Mouse (Mus musculus) stomach, embryonic 14.5 days (tissue): ENCODE results near the gene Gm13287. TPM values are rescaled to one million over a fixed set of nuclear protein-coding genes. Genes with fewer than 3 reads are reported as not detected.
"Not testable (repeated sequence)": the region's sequence is repeated elsewhere in the genome, so short reads cannot be mapped to it uniquely, and the experiment has no call there.

Experiments used
- ATAC-seq: fragments of 200-750 bp; cut with Nextera tagmentation; 2 replicates; pipeline ENCODE4 v1.8.0; 2017; ENCODE audit warnings: low read depth, moderate TSS enrichment; ENCODE audit not compliant: insufficient number of reproducible peaks, insufficient read depth, low FRiP score
- H3K27ac ChIP-seq: fragments of 300-500 bp; sonication (generic); 2 replicates; pipeline ENCODE4 v1.5.1; 2014; ENCODE audit warnings: mild to moderate bottlenecking, low read length, moderate library complexity, mixed read lengths
- H3K27me3 ChIP-seq: fragments of 300-500 bp; sonication (generic); 2 replicates; pipeline ENCODE4 v1.6.1; 2014; ENCODE audit warnings: low read length, control low read depth, mixed read lengths; ENCODE audit not compliant: control insufficient read depth, insufficient read depth
- H3K36me3 ChIP-seq: fragments of 300-500 bp; sonication (generic); 2 replicates; pipeline ENCODE4 v1.6.1; 2014; ENCODE audit warnings: mild to moderate bottlenecking, control low read depth, low read length, moderate library complexity, mixed read lengths; ENCODE audit not compliant: control insufficient read depth, insufficient read depth
- H3K4me1 ChIP-seq: fragments of 300-500 bp; sonication (generic); 2 replicates; pipeline ENCODE4 v1.6.1; 2014; ENCODE audit warnings: low read length, control low read depth, mixed read lengths; ENCODE audit not compliant: control insufficient read depth, insufficient read depth
- H3K4me2 ChIP-seq: fragments of 300-500 bp; sonication (generic); replicated peaks from 2 replicates; pipeline ENCODE4 v1.6.1; 2014; ENCODE audit warnings: low read depth, low read length, control low read depth
- H3K4me3 ChIP-seq: fragments of 300-500 bp; sonication (generic); 2 replicates; pipeline ENCODE4 v1.5.1; 2014; ENCODE audit warnings: low read depth, low read length, control low read depth
- H3K9ac ChIP-seq: fragments of 300-500 bp; sonication (generic); replicated peaks from 2 replicates; pipeline ENCODE4 v1.6.1; 2014; ENCODE audit warnings: low read depth, mild to moderate bottlenecking, control low read depth, low read length, moderate library complexity, mixed read lengths
- H3K9me3 ChIP-seq: fragments of 300-500 bp; sonication (generic); 2 replicates; pipeline ENCODE4 v1.6.1; 2016; ENCODE audit warnings: low read depth, low read length, control low read depth; ENCODE audit not compliant: control insufficient read depth
- WGBS: fragments of 180-500 bp; shearing (Covaris S2); extraction: QIAGEN DNeasy Blood & Tissue Kit; methylation state at CpG from one replicate; pipeline ENCODE4 v1.1.7; 2014; 5-methylcytosine and 5-hydroxymethylcytosine counted together
- polyA plus RNA-seq: library from polyadenylated mRNA; unstranded; fragments of >200 nt; fragmentation: Nextera tagmentation; extraction: Ambion mirVana; gene quantifications from 2 replicates; pipeline ENCODE4 v1.2.1, GENCODE M21; 2014

Gm13287 gene
- polyA plus RNA-seq, 1 experiment from 2014 or later = not detected

DNA sequence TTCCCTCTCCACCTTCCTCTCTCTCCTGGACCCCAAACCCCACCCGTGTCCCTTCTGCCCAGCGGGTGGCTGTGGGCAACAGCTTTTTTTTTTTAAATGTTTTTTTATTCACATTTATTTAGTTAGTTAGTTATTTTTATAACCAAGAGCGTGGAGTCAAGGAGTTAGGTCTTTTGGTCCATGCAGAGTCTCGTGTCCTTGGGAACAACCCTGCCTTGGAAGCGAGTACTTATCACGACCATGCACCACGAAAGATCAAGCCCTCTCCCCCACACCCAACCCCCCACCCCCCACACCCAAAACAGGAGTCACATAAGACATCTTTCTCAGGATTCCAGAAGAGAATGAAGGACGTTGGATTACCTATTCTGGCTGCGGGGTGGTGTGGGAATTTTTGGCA, 40.7 kb upstream of the Gm13287 start:
- not testable (repeated sequence) for H3K27ac ChIP-seq, H3K36me3 ChIP-seq, H3K4me1 ChIP-seq, H3K9ac ChIP-seq, H3K9me3 ChIP-seq, H3K27me3 ChIP-seq, H3K4me3 ChIP-seq, ATAC-seq, H3K4me2 ChIP-seq
- WGBS = 64% methylated on average over 9 of the region's 9 CpGs

- peak overlapping the region; percentile 35; the same call in 1 of the 2 replicates for H3K4me2 ChIP-seq
- not testable (repeated sequence) for H3K9me3 ChIP-seq, H3K36me3 ChIP-seq, H3K27me3 ChIP-seq, H3K4me1 ChIP-seq, ATAC-seq, H3K9ac ChIP-seq
- WGBS = 5% methylated on average over 23 of the region's 42 CpGs
- peak overlapping the region; percentile 17; the same call in 1 of the 2 replicates for H3K4me3 ChIP-seq
- peak overlapping the region; percentile 27; the same call in 1 of the 2 replicates for H3K27ac ChIP-seq
Measured at GRCm38 (mm10) chr4:88763384-88764018, 39.6 kb upstream of the Gm13287 start.

DNA sequence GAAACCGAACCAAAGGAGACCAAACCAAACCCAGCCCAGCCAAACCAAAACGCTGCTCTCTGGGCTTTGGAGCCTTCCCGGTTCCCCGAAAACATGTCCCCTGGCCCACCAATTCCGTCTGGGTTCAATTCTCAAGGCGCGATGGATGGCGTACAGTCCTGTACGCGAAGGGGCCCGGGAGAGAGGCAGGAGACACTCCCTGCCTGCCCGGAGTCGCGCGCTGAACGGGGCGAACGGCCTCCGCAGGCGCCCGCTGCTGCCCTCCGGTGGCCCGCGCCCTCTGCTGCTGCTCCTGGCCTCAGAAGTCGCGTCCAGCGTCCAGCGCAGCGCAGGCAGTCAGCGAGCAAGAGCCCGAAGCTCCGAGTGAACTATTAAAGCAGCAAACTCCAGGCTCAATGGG, 29.5 kb upstream of the Gm13287 start, which contains the start of gene Gm13290:
TSS of gene Gm13290 (plus strand) at position 301 of the 400 bp plus-strand sequence.
- not testable (repeated sequence) for H3K36me3 ChIP-seq, H3K4me1 ChIP-seq, H3K4me3 ChIP-seq, H3K9ac ChIP-seq, H3K9me3 ChIP-seq, ATAC-seq, H3K27me3 ChIP-seq, H3K4me2 ChIP-seq, H3K27ac ChIP-seq
- no CpG with 5 or more reads among the region's 32 CpGs for WGBS

GRCm38 (mm10) chr4:88776622-88777021, 26.4 kb upstream of the Gm13287 start, which contains the start of gene Gm13289:
Gene Gm13289 (plus strand): TSS chr4:88776922.
- H3K4me3 ChIP-seq, H3K4me2 ChIP-seq, H3K4me1 ChIP-seq, H3K27ac ChIP-seq, H3K9me3 ChIP-seq, ATAC-seq, H3K9ac ChIP-seq, H3K36me3 ChIP-seq, H3K27me3 ChIP-seq: not testable (repeated sequence)
- no CpG with 5 or more reads among the region's 29 CpGs for WGBS

DNA sequence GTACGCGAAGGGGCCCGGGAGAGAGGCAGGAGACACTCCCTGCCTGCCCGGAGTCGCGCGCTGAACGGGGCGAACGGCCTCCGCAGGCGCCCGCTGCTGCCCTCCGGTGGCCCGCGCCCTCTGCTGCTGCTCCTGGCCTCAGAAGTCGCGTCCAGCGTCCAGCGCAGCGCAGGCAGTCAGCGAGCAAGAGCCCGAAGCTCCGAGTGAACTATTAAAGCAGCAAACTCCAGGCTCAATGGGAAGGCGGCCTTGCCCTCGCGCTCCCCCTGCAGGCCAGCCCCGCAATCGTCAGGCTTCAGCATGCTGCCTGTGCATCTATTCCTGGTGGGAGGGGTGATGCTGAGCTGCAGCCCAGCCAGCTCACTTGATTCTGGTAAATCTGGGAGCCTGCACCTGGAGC, 23.5 kb upstream of the Gm13287 start, which contains the start of gene Gm13272:
TSS of gene Gm13272 (plus strand) at position 301 of the 400 bp plus-strand sequence.
- ATAC-seq, H3K4me1 ChIP-seq, H3K4me2 ChIP-seq, H3K27me3 ChIP-seq, H3K36me3 ChIP-seq, H3K9me3 ChIP-seq, H3K27ac ChIP-seq, H3K4me3 ChIP-seq, H3K9ac ChIP-seq: not testable (repeated sequence)
- no CpG with 5 or more reads among the region's 29 CpGs for WGBS

DNA sequence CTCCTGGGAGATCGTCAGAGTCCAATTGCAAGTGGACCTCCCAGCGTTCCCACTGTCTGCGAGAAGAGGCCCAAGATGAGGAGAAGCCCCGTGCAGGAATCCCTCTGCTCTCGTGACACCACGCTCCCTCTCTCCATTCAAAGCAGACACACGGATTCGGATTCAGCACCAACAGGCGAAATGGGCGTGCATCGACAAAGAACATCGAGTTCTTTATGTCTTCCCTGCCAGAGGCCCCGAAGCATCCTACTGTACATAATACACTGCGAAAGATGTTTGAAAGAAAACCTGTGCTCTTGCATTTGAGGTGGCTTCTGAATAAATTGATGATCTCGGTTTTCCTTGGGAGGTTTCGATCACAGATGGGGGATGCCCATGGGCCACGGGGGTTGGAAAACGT, 22.7 kb upstream of the Gm13287 start:
- not testable (repeated sequence) for H3K9ac ChIP-seq, H3K36me3 ChIP-seq, H3K9me3 ChIP-seq, H3K27me3 ChIP-seq, ATAC-seq, H3K4me2 ChIP-seq, H3K4me3 ChIP-seq, H3K27ac ChIP-seq, H3K4me1 ChIP-seq
- WGBS = 47% methylated on average over 15 of the region's 18 CpGs

DNA sequence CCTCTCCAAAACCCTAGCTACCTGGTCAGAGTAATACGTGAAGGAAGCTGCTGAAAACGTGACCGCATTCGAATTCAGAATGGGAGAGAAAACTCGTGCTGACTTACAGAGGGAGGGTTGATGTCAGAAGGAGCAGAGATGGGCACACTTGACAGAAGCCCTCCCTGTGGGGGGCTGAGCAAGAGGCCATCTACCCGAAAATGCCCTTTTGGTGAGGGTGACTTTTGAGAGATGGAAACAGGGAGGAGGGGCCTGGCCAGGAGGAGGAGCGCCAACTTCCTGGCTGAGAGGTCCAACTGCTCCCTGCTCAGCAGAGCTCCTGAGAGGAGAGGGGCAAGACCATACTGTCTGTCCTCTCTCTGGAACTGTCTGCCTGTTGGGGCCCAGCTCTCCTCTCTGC, 21.2 kb upstream of the Gm13287 start, which contains the start of gene Ifnz:
TSS of gene Ifnz (plus strand) at position 301 of the 400 bp plus-strand sequence.
- H3K27ac ChIP-seq, ATAC-seq, H3K4me3 ChIP-seq: not testable (repeated sequence)

DNA sequence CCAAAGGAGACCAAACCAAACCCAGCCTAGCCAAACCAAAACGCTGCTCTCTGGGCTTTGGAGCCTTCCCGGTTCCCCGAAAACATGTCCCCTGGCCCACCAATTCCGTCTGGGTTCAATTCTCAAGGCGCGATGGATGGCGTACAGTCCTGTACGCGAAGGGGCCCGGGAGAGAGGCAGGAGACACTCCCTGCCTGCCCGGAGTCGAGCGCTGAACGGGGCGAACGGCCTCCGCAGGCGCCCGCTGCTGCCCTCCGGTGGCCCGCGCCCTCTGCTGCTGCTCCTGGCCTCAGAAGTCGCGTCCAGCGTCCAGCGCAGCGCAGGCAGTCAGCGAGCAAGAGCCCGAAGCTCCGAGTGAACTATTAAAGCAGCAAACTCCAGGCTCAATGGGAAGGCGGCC, 20.7 kb upstream of the Gm13287 start:
- H3K9ac ChIP-seq, ATAC-seq, H3K27ac ChIP-seq, H3K4me3 ChIP-seq, H3K9me3 ChIP-seq, H3K4me1 ChIP-seq, H3K36me3 ChIP-seq, H3K27me3 ChIP-seq: not testable (repeated sequence)
- 0 out of 2 replicates have a peak overlapping the region, but pooled peaks have one; percentile 18 for H3K4me2 ChIP-seq
- WGBS = 0% methylated on average over 3 of the region's 31 CpGs

More for the DNA sequence above, 21.2 kb upstream of the Gm13287 start, which contains the start of gene Ifnz:
- not testable (repeated sequence) for H3K4me1 ChIP-seq, H3K36me3 ChIP-seq, H3K9ac ChIP-seq, H3K9me3 ChIP-seq, H3K27me3 ChIP-seq
- H3K4me2 ChIP-seq = 0 out of 2 replicates have a peak within 1 kb of the TSS, but pooled peaks have one; percentile 18
- 11% methylated on average over 1 of the region's 7 CpGs for WGBS

GRCm38 (mm10) chr4:88785409-88785808, 17.6 kb upstream of the Gm13287 start, which contains the start of gene Gm13276:
Gene Gm13276 (plus strand): TSS chr4:88785709.
- not testable (repeated sequence) for H3K4me3 ChIP-seq, ATAC-seq, H3K4me2 ChIP-seq

More at GRCm38 (mm10) chr4:88785409-88785808, 17.6 kb upstream of the Gm13287 start, which contains the start of gene Gm13276:
- not testable (repeated sequence) for H3K36me3 ChIP-seq, H3K27me3 ChIP-seq, H3K4me1 ChIP-seq, H3K9ac ChIP-seq, H3K27ac ChIP-seq, H3K9me3 ChIP-seq
- no CpG with 5 or more reads among the region's 27 CpGs for WGBS
